Mouse (Mus musculus) embryonic facial prominence, embryonic 14.5 days (tissue): ENCODE measurements at regions not wholly inside any gene's neighbourhood (a gene's known extent, or its start where the extent isn't known, plus 50 kb on each side); places are given as distances from the start of the nearest gene placed in this dataset.

Experiments used
- ATAC-seq: fragments of 200-750 bp; cut with Nextera tagmentation; 2 replicates; pipeline ENCODE4 v1.8.0; 2017; ENCODE audit warnings: low read depth, moderate number of reproducible peaks, moderate TSS enrichment
- DNase-seq: peaks from one replicate; pipeline ENCODE4 v3.0.0-alpha.2; 2015; ENCODE audit warnings: low spot score
- H3K27ac ChIP-seq: fragments of 300-500 bp; sonication (generic); replicated peaks from 2 replicates; pipeline ENCODE4 v1.5.1; 2014; ENCODE audit warnings: low read depth, mild to moderate bottlenecking, low read length, moderate library complexity
- H3K27me3 ChIP-seq: fragments of 300-500 bp; sonication (generic); replicated peaks from 2 replicates; pipeline ENCODE4 v1.6.1; 2014; ENCODE audit warnings: low read length; ENCODE audit not compliant: control insufficient read depth, insufficient read depth
- H3K36me3 ChIP-seq: fragments of 300-500 bp; sonication (generic); 2 replicates; pipeline ENCODE4 v1.6.1; 2014; ENCODE audit warnings: low read length, mixed read lengths; ENCODE audit not compliant: control insufficient read depth, insufficient read depth
- H3K4me1 ChIP-seq: fragments of 300-500 bp; sonication (generic); 2 replicates; pipeline ENCODE4 v1.6.1; 2014; ENCODE audit warnings: antibody characterized with exemption, low read length; ENCODE audit not compliant: control insufficient read depth, insufficient read depth
- H3K4me2 ChIP-seq: fragments of 300-500 bp; sonication (generic); 2 replicates; pipeline ENCODE4 v1.6.1; 2014; ENCODE audit warnings: low read depth, mild to moderate bottlenecking, low read length, moderate library complexity, mixed read lengths
- H3K4me3 ChIP-seq: fragments of 300-500 bp; sonication (generic); 2 replicates; pipeline ENCODE4 v1.5.1; 2014; ENCODE audit warnings: low read depth, mild to moderate bottlenecking, low read length
- H3K9ac ChIP-seq: fragments of 300-500 bp; sonication (generic); 2 replicates; pipeline ENCODE4 v1.6.1; 2014; ENCODE audit warnings: low read depth, mild to moderate bottlenecking, low read length, moderate library complexity, mixed read lengths
- H3K9me3 ChIP-seq: fragments of 300-500 bp; sonication (generic); 2 replicates; pipeline ENCODE4 v1.6.1; 2016; ENCODE audit warnings: low read length; ENCODE audit not compliant: control insufficient read depth
- WGBS: fragments of 180-500 bp; shearing (Covaris S2); extraction: QIAGEN DNeasy Blood & Tissue Kit; methylation state at CpG from one replicate; pipeline ENCODE4 v1.1.7; 2014; 5-methylcytosine and 5-hydroxymethylcytosine counted together

- Histone ChIP-seq H3K36me3 (no peaks in the 10 kb centered on the region), H3K4me2 (peak overlapping the region; percentile 4; the same call in 1 of the 2 replicates), H3K9ac (no peak overlapping the region; the same call in 1 of the 2 replicates), H3K27me3 (no peaks in the 10 kb centered on the region), H3K9me3 (no peaks in the 10 kb centered on the region), H3K27ac (no peak overlapping the region), H3K4me1 (peaks cover 10% of the 10 kb centered on the region), H3K4me3 (no peak overlapping the region)
- peak; percentile 55; the same call in 1 of the 2 replicates for ATAC-seq
- DNase-seq, result peak; percentile 76
- 42% methylated on average over 12 of the region's 12 CpGs for WGBS
Observed at GRCm38 (mm10) chr8:125619336-125619906, 49.8 kb upstream of the Sipa1l2 start.
